Mouse (Mus musculus) MEL (cell line): ENCODE measurements around the gene Msi2. TPM values are rescaled to one million over a fixed set of nuclear protein-coding genes. Genes with fewer than 3 reads are reported as not detected.

Experiments
- DNase-seq: peaks from one replicate; pipeline ENCODE4 v3.0.0; 2011; ENCODE audit warnings: low read depth, low spot score
- H3K27ac ChIP-seq: 2 replicates; pipeline ENCODE4 v1.5.1; 2012; ENCODE audit warnings: low read depth, mild to moderate bottlenecking, control low read depth, low read length, moderate library complexity; ENCODE audit not compliant: control insufficient read depth
- H3K27me3 ChIP-seq, 2 experiments: fragments of 150-350 bp in 1 of 2; sonication (generic) in 1 of 2; 2 replicates each; pipeline ENCODE4 v1.6.1; 2012; ENCODE audit warnings: low read length in 2 of 2, mild to moderate bottlenecking in 2 of 2, improper control_type of control experiment in 1 of 2, moderate library complexity in 1 of 2; ENCODE audit not compliant: insufficient read depth in 2 of 2, control insufficient read depth in 1 of 2
- H3K36me3 ChIP-seq, 2 experiments: 2 replicates each; pipeline ENCODE4 v1.6.1; 2012 to 2014; ENCODE audit warnings: low read length in 2 of 2, improper control_type of control experiment in 1 of 2, inconsistent platforms in 1 of 2, mild to moderate bottlenecking in 1 of 2; ENCODE audit not compliant: insufficient read depth in 2 of 2, control insufficient read depth in 1 of 2
- H3K4me1 ChIP-seq, 2 experiments: fragments of 150-350 bp in 1 of 2; sonication (generic) in 1 of 2; 2 replicates each; pipeline ENCODE4 v1.6.1; 2012; ENCODE audit warnings: low read length in 2 of 2, improper control_type of control experiment in 1 of 2, mild to moderate bottlenecking in 1 of 2; ENCODE audit not compliant: insufficient read depth in 2 of 2, control insufficient read depth in 1 of 2
- H3K4me3 ChIP-seq, 2 experiments: fragments of 150-350 bp in 1 of 2; sonication (generic) in 1 of 2; 2 replicates each; pipeline ENCODE4 v1.5.1; 2012; ENCODE audit warnings: low read depth in 2 of 2, low read length in 2 of 2, mild to moderate bottlenecking in 2 of 2, moderate library complexity in 2 of 2, control low read depth in 1 of 2, improper control_type of control experiment in 1 of 2; ENCODE audit not compliant: control insufficient read depth in 1 of 2, insufficient read depth in 1 of 2
- H3K79me2 ChIP-seq: 2 replicates; pipeline ENCODE4 v1.6.1; 2012; ENCODE audit warnings: mild to moderate bottlenecking, low read length, moderate library complexity; ENCODE audit not compliant: control insufficient read depth, poor library complexity, insufficient read depth
- H3K9ac ChIP-seq: 2 replicates; pipeline ENCODE4 v1.6.1; 2012; ENCODE audit warnings: low read depth, mild to moderate bottlenecking, control low read depth, low read length, moderate library complexity; ENCODE audit not compliant: control insufficient read depth, poor library complexity, severe bottlenecking
- H3K9me3 ChIP-seq: fragments of 150-350 bp; sonication (generic); replicated peaks from 2 replicates; pipeline ENCODE4 v1.6.1; 2012; ENCODE audit warnings: mild to moderate bottlenecking, low read length, improper control_type of control experiment, moderate library complexity; ENCODE audit not compliant: insufficient read depth
- BHLHE40 ChIP-seq: IDR thresholded peaks from 2 replicates; pipeline ENCODE4 v1.6.1; 2012; ENCODE audit warnings: low read depth, mild to moderate bottlenecking, inconsistent platforms, low read length, improper control_type of control experiment, borderline replicate concordance
- CHD1 ChIP-seq: IDR thresholded peaks from 2 replicates; pipeline ENCODE4 v1.6.1; 2012; ENCODE audit warnings: low read depth, mild to moderate bottlenecking, inconsistent platforms, low read length, improper control_type of control experiment
- CHD2 ChIP-seq: IDR thresholded peaks from 2 replicates; pipeline ENCODE4 v1.6.1; 2011; ENCODE audit warnings: low read length, improper control_type of control experiment
- E2F4 ChIP-seq: IDR thresholded peaks from 2 replicates; pipeline ENCODE4 v1.6.1; 2011; ENCODE audit warnings: low read depth, low read length, improper control_type of control experiment, borderline replicate concordance
- EP300 ChIP-seq, 2 experiments: IDR thresholded peaks; 2 replicates each; pipeline ENCODE4 v1.6.1; 2011; ENCODE audit warnings: improper control_type of control experiment in 2 of 2, low read length in 2 of 2, low read depth in 1 of 2, mild to moderate bottlenecking in 1 of 2
- GATA1 ChIP-seq: IDR thresholded peaks from 2 replicates; pipeline ENCODE4 v1.6.1; 2011; ENCODE audit warnings: low read depth, low read length, improper control_type of control experiment
- JUND ChIP-seq: IDR thresholded peaks from 2 replicates; pipeline ENCODE4 v1.6.1; 2011; ENCODE audit warnings: low read depth, mild to moderate bottlenecking, improper control_type of control experiment, low read length
- MAFK ChIP-seq: IDR thresholded peaks from 2 replicates; pipeline ENCODE4 v1.6.1; 2011; ENCODE audit warnings: low read depth, mild to moderate bottlenecking, low read length, improper control_type of control experiment, borderline replicate concordance
- MAX ChIP-seq: IDR thresholded peaks from 2 replicates; pipeline ENCODE4 v1.6.1; 2011; ENCODE audit warnings: low read length, improper control_type of control experiment
- MAZ ChIP-seq: IDR thresholded peaks from 2 replicates; pipeline ENCODE4 v1.6.1; 2012; ENCODE audit warnings: low read depth, mild to moderate bottlenecking, inconsistent platforms, low read length, improper control_type of control experiment
- MEF2A ChIP-seq: IDR thresholded peaks from 2 replicates; pipeline ENCODE4 v1.6.1; 2014; ENCODE audit warnings: low read depth, mild to moderate bottlenecking, inconsistent platforms, low read length, improper control_type of control experiment; ENCODE audit not compliant: poor library complexity, insufficient replicate concordance, severe bottlenecking; ENCODE audit errors: extremely low read depth
- MXI1 ChIP-seq: IDR thresholded peaks from 2 replicates; pipeline ENCODE4 v1.6.1; 2011; ENCODE audit warnings: mild to moderate bottlenecking, low read depth, low read length, improper control_type of control experiment
- MYB ChIP-seq: IDR thresholded peaks from 2 replicates; pipeline ENCODE4 v1.6.1; 2011; ENCODE audit warnings: mild to moderate bottlenecking, low read depth, low read length, improper control_type of control experiment
- NELFE ChIP-seq: IDR thresholded peaks from 2 replicates; pipeline ENCODE4 v1.6.1; 2011; ENCODE audit warnings: low read depth, low read length, improper control_type of control experiment
- NRF1 ChIP-seq: IDR thresholded peaks from 2 replicates; pipeline ENCODE4 v1.6.1; 2014; ENCODE audit warnings: low read depth, mild to moderate bottlenecking, inconsistent platforms, low read length, improper control_type of control experiment, moderate library complexity; ENCODE audit not compliant: poor library complexity, insufficient read depth, severe bottlenecking
- POLR2AphosphoS2 ChIP-seq: IDR thresholded peaks from 2 replicates; pipeline ENCODE4 v1.6.1; 2011; ENCODE audit warnings: low read length, improper control_type of control experiment
- POLR2AphosphoS5 ChIP-seq: IDR thresholded peaks from 2 replicates; pipeline ENCODE4 v1.6.1; 2012; ENCODE audit warnings: low read depth, borderline replicate concordance, mild to moderate bottlenecking, inconsistent platforms, low read length, moderate library complexity, mixed read lengths
- SMC3 ChIP-seq: IDR thresholded peaks from 2 replicates; pipeline ENCODE4 v1.6.1; 2011; ENCODE audit warnings: low read depth, low read length, improper control_type of control experiment
- TAL1 ChIP-seq: IDR thresholded peaks from 2 replicates; pipeline ENCODE4 v1.6.1; 2012; ENCODE audit warnings: mild to moderate bottlenecking, inconsistent platforms, low read length, moderate library complexity, mixed read lengths
- TBP ChIP-seq: IDR thresholded peaks from 2 replicates; pipeline ENCODE4 v1.8.0; 2011; ENCODE audit warnings: low read depth, low read length, improper control_type of control experiment
- USF1 ChIP-seq: IDR thresholded peaks from 2 replicates; pipeline ENCODE4 v1.6.1; 2014; ENCODE audit warnings: low read depth, mild to moderate bottlenecking, inconsistent platforms, low read length, improper control_type of control experiment, moderate library complexity
- USF2 ChIP-seq, 2 experiments: IDR thresholded peaks; 2 replicates each; pipeline ENCODE4 v1.6.1; 2011 to 2012; ENCODE audit warnings: improper control_type of control experiment in 2 of 2, low read length in 2 of 2, borderline replicate concordance in 1 of 2, inconsistent platforms in 1 of 2, low read depth in 1 of 2, mild to moderate bottlenecking in 1 of 2; ENCODE audit not compliant: insufficient read depth in 1 of 2
- ZC3H11A ChIP-seq: IDR thresholded peaks from 2 replicates; pipeline ENCODE4 v1.6.1; 2012; ENCODE audit warnings: low read depth, mild to moderate bottlenecking, inconsistent platforms, low read length, improper control_type of control experiment
- ZKSCAN1 ChIP-seq: IDR thresholded peaks from 2 replicates; pipeline ENCODE4 v1.6.1; 2012; ENCODE audit warnings: low read depth, mild to moderate bottlenecking, inconsistent platforms, low read length, improper control_type of control experiment, moderate library complexity
- ZMIZ1 ChIP-seq: IDR thresholded peaks from 2 replicates; pipeline ENCODE4 v1.6.1; 2012; ENCODE audit warnings: low read depth, mild to moderate bottlenecking, inconsistent platforms, low read length, improper control_type of control experiment, moderate library complexity
- ZNF384 ChIP-seq: IDR thresholded peaks from 2 replicates; pipeline ENCODE4 v1.6.1; 2012; ENCODE audit warnings: low read depth, mild to moderate bottlenecking, inconsistent platforms, low read length, improper control_type of control experiment
- polyA plus RNA-seq, 2 experiments: library from polyadenylated mRNA; stranded (reverse) in 1 of 2; unstranded in 1 of 2; fragments of >175 nt in 1 of 2; fragments of >200 nt in 1 of 2; gene quantifications; 2 replicates each; pipeline versions ENCODE4 v1.2.1 to v1.2.4; 2012; ENCODE audit warnings: low replicate concordance in 2 of 2, low read depth in 1 of 2; ENCODE audit not compliant: insufficient read length in 2 of 2, insufficient read depth in 1 of 2, missing spikeins in 1 of 2
- total RNA-seq: library from RNA; depleted of rRNA; stranded (reverse); fragments of 300-350 nt; gene quantifications from 2 replicates; pipeline ENCODE4 v1.2.3, GENCODE M21; 2012

Gene Msi2
- total and polyA plus RNA-seq, 3 experiments = 16.2 to 29.7 TPM; not detected in 1

DNA sequence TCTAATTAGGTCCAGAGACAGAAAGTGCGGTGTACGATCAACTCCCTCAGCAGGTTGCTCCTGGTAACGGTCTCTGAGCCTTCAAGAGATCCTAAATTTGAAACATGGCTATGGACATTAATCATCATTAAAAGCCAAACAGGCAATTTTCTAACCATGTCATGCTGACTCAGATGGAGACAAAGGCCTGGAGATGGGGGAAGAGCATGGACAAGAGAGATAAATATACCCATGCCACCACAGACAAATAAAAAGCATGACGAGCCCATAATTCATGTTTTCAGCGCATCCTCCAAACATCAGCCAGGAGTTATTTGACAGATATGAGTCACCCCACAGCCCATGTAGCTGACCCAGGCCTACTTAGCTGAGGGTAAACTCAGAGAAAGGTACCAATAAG is 145.3 kb downstream of the Msi2 start:
- H3K27me3 ChIP-seq = no peaks in the 10 kb centered on the region
- TF ChIP-seq BHLHE40 (no peak), E2F4 (no peak), MEF2A (no peak), MAX (no peak), ZMIZ1 (no peak), SMC3 (no peak), NRF1 (no peak), MAZ (no peak)
- TF ChIP-seq, all 39 proteins: peak for 0
- Histone ChIP-seq H3K4me1 (no peaks in the 10 kb centered on the region), H3K9me3 (no peaks in the 10 kb centered on the region), H3K36me3 (peaks cover 0 to 1% of the 10 kb centered on the region in 2 experiments; a peak in 1 of 4 replicates), H3K27ac (no peak overlapping the region), H3K9ac (no peak overlapping the region), H3K79me2 (no peaks in the 10 kb centered on the region; the same call in 1 of the 2 replicates), H3K4me3 (no peak overlapping the region)
- no peak for DNase-seq

DNA sequence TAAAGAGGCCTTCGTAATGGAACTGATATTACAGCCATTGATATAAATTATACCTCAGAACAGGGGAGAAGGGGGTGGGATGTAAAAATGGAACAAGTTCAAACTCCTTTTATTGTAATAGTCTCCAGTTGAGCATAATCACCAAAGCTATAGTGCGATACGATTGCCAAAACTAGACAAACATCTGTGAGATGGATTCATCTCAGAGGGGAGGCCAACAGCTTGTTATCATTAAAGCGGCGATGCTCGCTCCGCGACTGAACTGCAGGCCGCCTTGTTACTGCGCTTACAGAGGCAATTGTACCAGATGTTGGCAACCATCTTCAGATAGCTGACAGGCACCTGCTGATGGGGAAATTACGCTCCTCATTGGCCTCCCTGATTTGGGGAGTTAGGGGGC is 145.9 kb downstream of the Msi2 start:
- H3K79me2 ChIP-seq = no peaks in the 10 kb centered on the region; the same call in 1 of the 2 replicates
- no peak for TF ChIP-seq MAFK
- TF ChIP-seq ZKSCAN1 = no peak
- TF ChIP-seq USF2 (IDR thresholded peaks at IDR 0.05; ENCODE audit: borderline replicate concordance in 1 of 2, insufficient read depth in 1 of 2, low read depth in 1 of 2, low read length in 2 of 2) = no peak
- no peak for TF ChIP-seq GATA1
- no peak for TF ChIP-seq POLR2AphosphoS5
- TF ChIP-seq MYB = no peak
- no peak for TF ChIP-seq MAZ
- TF ChIP-seq TBP = no peak
- TF ChIP-seq TAL1 = no peak
- TF ChIP-seq EP300 (IDR thresholded peaks at IDR 0.05; ENCODE audit: low read depth in 1 of 2, low read length in 2 of 2) = no peak
- TF ChIP-seq USF1 = no peak
- TF ChIP-seq ZNF384 = no peak
- TF ChIP-seq CHD1 = no peak
- TF ChIP-seq ZC3H11A = no peak
- no peak for TF ChIP-seq POLR2AphosphoS2
- TF ChIP-seq MXI1 = no peak
- TF ChIP-seq CHD2 = no peak
- TF ChIP-seq NELFE = no peak
- TF ChIP-seq JUND = no peak
- TF ChIP-seq MEF2A = no peak
- DNase-seq = no peak
- no peaks in the 10 kb centered on the region for H3K4me1 ChIP-seq
- H3K27me3 ChIP-seq = no peaks in the 10 kb centered on the region
- H3K27ac ChIP-seq = no peak overlapping the region
- H3K4me3 ChIP-seq = no peak overlapping the region
- peaks cover 0 to 1% of the 10 kb centered on the region in 2 experiments; a peak in 1 of 4 replicates for H3K36me3 ChIP-seq
- no peak overlapping the region for H3K9ac ChIP-seq
- no peaks in the 10 kb centered on the region for H3K9me3 ChIP-seq
